Mouse (Mus musculus): ENCODE measurements around the gene Leng9. TPM values are rescaled to one million over a fixed set of nuclear protein-coding genes. Genes with fewer than 3 reads are reported as not detected.

Leng9 gene
- polyA plus RNA-seq, 1 experiment from 2014 or later, result 1.8 TPM

DNA sequence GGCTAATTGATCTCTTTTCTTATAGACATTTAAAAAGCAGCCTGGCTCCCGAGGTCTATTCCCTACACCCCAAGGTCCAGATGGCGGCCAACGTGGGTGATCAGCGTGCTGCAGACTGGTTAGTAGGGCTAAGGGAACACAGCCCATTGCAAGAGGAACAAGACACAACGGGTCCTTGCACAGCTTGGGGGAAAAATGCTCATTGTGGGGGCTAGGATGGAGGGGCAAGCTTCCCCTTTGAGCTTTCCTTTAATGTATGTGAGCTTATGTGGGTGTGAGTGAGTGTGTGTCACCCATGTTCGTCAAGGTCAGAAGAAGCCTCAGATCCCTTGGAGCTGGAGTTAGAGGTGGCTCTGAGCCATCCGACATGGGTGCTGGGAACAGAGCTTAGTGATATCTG lies 11.5 kb downstream of the Leng9 start:
- Histone ChIP-seq H3K27me3 (replicated peaks; ENCODE audit: control insufficient read depth, insufficient read depth, low read length) (no peaks in the 10 kb centered on the region), H3K4me3 (ENCODE audit: low read depth, low read length) (peak overlapping the region; percentile 17; the same call in 1 of the 2 replicates), H3K4me2 (peak overlapping the region; percentile 91; the same call in 1 of the 2 replicates), H3K9me3 (ENCODE audit: control insufficient read depth, low read length) (no peaks in the 10 kb centered on the region), H3K4me1 (replicated peaks; ENCODE audit: control insufficient read depth, insufficient read depth, low read length) (peaks cover 9% of the 10 kb centered on the region), H3K27ac (ENCODE audit: low read depth, low read length) (no peak overlapping the region), H3K36me3 (ENCODE audit: control insufficient read depth, insufficient read depth, low read length) (peaks cover 44% of the 10 kb centered on the region), H3K9ac (ENCODE audit: low read depth, low read length) (no peak overlapping the region)
- DNase-seq (ENCODE audit: low spot score), result no peak
- 90% methylated on average over 7 of the region's 7 CpGs for WGBS
- ATAC-seq (replicated peaks; ENCODE audit: low FRiP score), result no peak

DNA sequence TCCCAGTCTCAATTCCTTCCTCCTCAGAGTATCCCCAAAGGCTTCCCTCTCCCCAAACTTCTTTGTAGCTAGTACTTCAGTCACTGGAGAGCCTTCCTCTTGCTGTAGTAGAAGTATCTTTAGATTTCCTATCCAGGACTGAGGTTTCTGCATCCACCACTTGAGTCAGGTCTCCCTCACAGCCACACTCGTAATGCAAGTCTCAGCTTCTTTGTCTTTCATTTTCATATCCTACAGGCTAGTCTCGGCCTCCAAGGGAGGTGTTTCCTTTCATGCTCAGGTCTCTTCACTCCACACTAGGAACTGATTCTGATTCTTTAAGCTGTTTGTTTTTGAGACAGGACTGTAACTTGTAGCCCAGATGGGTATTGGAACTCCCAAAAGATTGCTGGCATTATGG lies 12.0 kb downstream of the Leng9 start:
- no peaks in the 10 kb centered on the region for H3K27me3 ChIP-seq (replicated peaks; ENCODE audit: control insufficient read depth, insufficient read depth, low read length)
- ATAC-seq (replicated peaks; ENCODE audit: low FRiP score), result no peak
- H3K4me2 ChIP-seq, result peak overlapping the region; percentile 91
- no peak for DNase-seq (ENCODE audit: low spot score)
- H3K4me1 ChIP-seq (replicated peaks; ENCODE audit: control insufficient read depth, insufficient read depth, low read length), result peaks cover 9% of the 10 kb centered on the region
- peak overlapping the region; percentile 94 for H3K4me3 ChIP-seq (ENCODE audit: low read depth, low read length)
- H3K27ac ChIP-seq (ENCODE audit: low read depth, low read length), result no peak overlapping the region
- H3K9ac ChIP-seq (ENCODE audit: low read depth, low read length), result peak overlapping the region; percentile 89; the same call in 1 of the 2 replicates
- H3K9me3 ChIP-seq (ENCODE audit: control insufficient read depth, low read length), result no peaks in the 10 kb centered on the region
- H3K36me3 ChIP-seq (ENCODE audit: control insufficient read depth, insufficient read depth, low read length), result peaks cover 39% of the 10 kb centered on the region
- WGBS, result 88% methylated on average over 2 of the region's 2 CpGs

DNA sequence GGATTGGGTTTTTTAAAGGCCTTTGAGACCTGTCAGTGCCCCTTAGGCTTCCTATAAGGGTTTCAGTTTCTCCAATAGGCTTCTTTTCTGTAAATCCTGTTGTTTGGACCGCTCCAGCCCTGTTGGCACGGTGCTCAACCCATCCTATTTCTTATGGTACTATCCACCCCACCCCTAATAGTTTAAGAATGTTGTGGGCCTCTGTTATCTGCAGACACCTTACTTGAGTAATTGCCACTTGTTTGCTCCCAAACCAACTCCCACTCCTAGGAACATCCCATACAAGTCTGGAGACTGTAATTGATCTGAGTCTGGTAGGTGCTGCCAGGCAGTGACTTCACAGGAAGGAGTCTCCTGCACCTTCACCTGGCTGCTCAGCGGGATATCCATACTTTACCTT lies 12.4 kb downstream of the Leng9 start:
- Histone ChIP-seq H3K27me3 (replicated peaks; ENCODE audit: control insufficient read depth, insufficient read depth, low read length) (no peaks in the 10 kb centered on the region), H3K4me2 (peak overlapping the region; percentile 91), H3K9ac (ENCODE audit: low read depth, low read length) (peak overlapping the region; percentile 89), H3K4me1 (replicated peaks; ENCODE audit: control insufficient read depth, insufficient read depth, low read length) (peaks cover 9% of the 10 kb centered on the region), H3K4me3 (ENCODE audit: low read depth, low read length) (peak overlapping the region; percentile 94), H3K27ac (ENCODE audit: low read depth, low read length) (peak overlapping the region; percentile 88; the same call in 1 of the 2 replicates), H3K36me3 (ENCODE audit: control insufficient read depth, insufficient read depth, low read length) (peaks cover 34% of the 10 kb centered on the region), H3K9me3 (ENCODE audit: control insufficient read depth, low read length) (no peaks in the 10 kb centered on the region)
- DNase-seq (ENCODE audit: low spot score), result no peak
- WGBS, result 51% methylated on average over 3 of the region's 3 CpGs
- ATAC-seq (replicated peaks; ENCODE audit: low FRiP score), result no peak

DNA sequence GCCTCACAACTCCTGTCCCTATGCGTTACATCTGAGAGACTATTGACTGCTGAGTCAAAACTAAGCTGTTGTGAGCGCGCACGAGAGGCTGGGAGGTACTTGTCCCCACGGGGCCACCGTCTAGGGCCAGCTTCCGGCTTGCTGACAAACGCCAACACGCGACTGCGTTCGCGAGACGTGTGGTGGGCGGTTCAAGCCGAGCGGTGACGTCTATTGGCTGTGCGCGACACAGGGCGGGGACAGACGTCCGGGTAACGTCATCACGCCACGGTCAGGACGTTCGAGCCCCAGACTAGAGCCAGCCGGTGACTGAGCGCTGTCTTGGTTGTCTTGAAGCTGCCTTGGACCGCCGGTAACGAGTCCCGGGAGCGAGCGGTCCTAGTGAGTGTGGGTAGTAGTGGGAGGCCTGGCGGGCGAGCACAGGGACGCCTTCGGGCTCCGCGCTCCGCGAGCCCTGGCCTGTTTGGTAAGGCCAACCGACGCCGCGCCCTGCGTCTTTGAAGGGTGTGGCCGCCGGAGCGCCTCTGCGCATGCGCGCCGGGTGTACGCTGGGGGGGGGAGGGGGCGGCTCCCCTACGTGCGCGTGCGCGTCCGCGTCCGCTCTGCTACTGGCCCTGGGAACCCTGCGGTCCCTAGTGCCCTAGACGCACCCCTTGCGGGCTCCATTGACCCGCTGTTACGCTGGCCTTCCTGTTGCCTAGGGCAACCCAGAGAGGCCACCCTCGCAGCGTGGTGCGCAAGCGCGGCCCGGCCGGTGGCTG lies 13.2 kb downstream of the Leng9 start, which contains the start of gene Leng8:
TSS of gene Leng8 (plus strand) at position 269 of the 761 bp plus-strand sequence.
- DNase-seq (ENCODE audit: low spot score), result peak; percentile 97
- peak; percentile 98 for ATAC-seq (replicated peaks; ENCODE audit: low FRiP score)

DNA sequence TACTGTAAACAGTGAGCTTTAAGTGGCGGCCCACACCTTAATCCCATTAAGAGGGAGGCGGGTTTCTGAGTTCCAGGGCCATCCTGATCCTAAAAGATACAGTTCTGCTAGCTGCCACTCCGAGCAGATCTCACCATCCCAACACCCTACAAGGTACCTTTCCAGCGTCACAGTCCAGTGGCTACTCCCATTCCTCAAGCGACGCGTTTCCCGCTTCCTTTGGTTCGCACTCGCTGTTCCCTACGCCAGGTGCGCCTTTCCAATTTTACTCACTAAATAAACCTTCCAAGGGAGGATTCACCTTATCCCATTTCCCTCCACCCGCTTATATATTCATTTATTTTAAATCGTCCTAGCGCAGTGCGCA lies 13.8 kb downstream of the Leng9 start:
- peaks cover 24% of the 10 kb centered on the region for H3K36me3 ChIP-seq (ENCODE audit: control insufficient read depth, insufficient read depth, low read length)
- WGBS, result 0% methylated on average over 16 of the region's 16 CpGs
- peak; percentile 16 for ATAC-seq (replicated peaks; ENCODE audit: low FRiP score)
- peak overlapping the region; percentile 77 for H3K4me2 ChIP-seq
- no peaks in the 10 kb centered on the region for H3K9me3 ChIP-seq (ENCODE audit: control insufficient read depth, low read length)
- H3K4me3 ChIP-seq (ENCODE audit: low read depth, low read length), result peak overlapping the region; percentile 94
- H3K9ac ChIP-seq (ENCODE audit: low read depth, low read length), result peak overlapping the region; percentile 77
- H3K27me3 ChIP-seq (replicated peaks; ENCODE audit: control insufficient read depth, insufficient read depth, low read length), result no peaks in the 10 kb centered on the region
- peak; percentile 56 for DNase-seq (ENCODE audit: low spot score)
- peaks cover 9% of the 10 kb centered on the region for H3K4me1 ChIP-seq (replicated peaks; ENCODE audit: control insufficient read depth, insufficient read depth, low read length)
- H3K27ac ChIP-seq (ENCODE audit: low read depth, low read length), result peak overlapping the region; percentile 77; the same call in 1 of the 2 replicates

More for the DNA sequence above, 13.2 kb downstream of the Leng9 start, which contains the start of gene Leng8:
- H3K4me1 ChIP-seq (replicated peaks; ENCODE audit: control insufficient read depth, insufficient read depth, low read length), result peaks cover 9% of the 10 kb centered on the region
- WGBS, result under 1% methylated on average over 77 of the region's 78 CpGs
- no peaks in the 10 kb centered on the region for H3K9me3 ChIP-seq (ENCODE audit: control insufficient read depth, low read length)
- H3K4me2 ChIP-seq, result peak within 1 kb of the TSS; percentile 91
- peak within 1 kb of the TSS; percentile 94 for H3K4me3 ChIP-seq (ENCODE audit: low read depth, low read length)
- H3K9ac ChIP-seq (ENCODE audit: low read depth, low read length), result peak within 1 kb of the TSS; percentile 89
- no peaks in the 10 kb centered on the region for H3K27me3 ChIP-seq (replicated peaks; ENCODE audit: control insufficient read depth, insufficient read depth, low read length)
- peak within 1 kb of the TSS; percentile 88 for H3K27ac ChIP-seq (ENCODE audit: low read depth, low read length)
- H3K36me3 ChIP-seq (ENCODE audit: control insufficient read depth, insufficient read depth, low read length), result peaks cover 26% of the 10 kb centered on the region

DNA sequence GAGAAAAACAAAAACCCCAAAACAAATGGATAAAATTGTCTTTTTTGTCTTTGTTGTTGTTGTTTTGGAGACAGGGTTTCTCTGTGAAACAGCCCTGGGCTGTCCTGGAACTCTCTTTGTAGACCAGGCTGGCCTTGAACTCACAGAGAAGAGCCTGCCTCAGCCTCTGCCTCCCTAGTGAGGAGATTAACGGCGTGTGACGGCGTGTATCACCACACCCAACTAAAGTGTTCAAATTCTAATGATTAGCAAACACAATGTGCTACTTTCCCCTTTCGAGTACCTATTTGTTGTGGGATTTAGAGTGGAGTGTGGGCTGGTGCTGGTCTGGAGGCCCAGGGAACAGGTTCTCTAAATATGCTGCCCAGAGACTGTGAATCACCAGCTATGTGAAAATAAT lies 15.3 kb downstream of the Leng9 start:
- no peak overlapping the region for H3K27ac ChIP-seq (ENCODE audit: low read depth, low read length)
- H3K4me1 ChIP-seq (replicated peaks; ENCODE audit: control insufficient read depth, insufficient read depth, low read length), result peaks cover 9% of the 10 kb centered on the region
- no peak overlapping the region for H3K9ac ChIP-seq (ENCODE audit: low read depth, low read length)
- no peaks in the 10 kb centered on the region for H3K27me3 ChIP-seq (replicated peaks; ENCODE audit: control insufficient read depth, insufficient read depth, low read length)
- peaks cover 12% of the 10 kb centered on the region for H3K36me3 ChIP-seq (ENCODE audit: control insufficient read depth, insufficient read depth, low read length)
- H3K9me3 ChIP-seq (ENCODE audit: control insufficient read depth, low read length), result no peaks in the 10 kb centered on the region
- ATAC-seq (replicated peaks; ENCODE audit: low FRiP score) (no peak), DNase-seq (ENCODE audit: low spot score) (no peak)
- no peak overlapping the region for H3K4me2 ChIP-seq
- no peak overlapping the region for H3K4me3 ChIP-seq (ENCODE audit: low read depth, low read length)
- WGBS, result 81% methylated on average over 5 of the region's 5 CpGs

DNA sequence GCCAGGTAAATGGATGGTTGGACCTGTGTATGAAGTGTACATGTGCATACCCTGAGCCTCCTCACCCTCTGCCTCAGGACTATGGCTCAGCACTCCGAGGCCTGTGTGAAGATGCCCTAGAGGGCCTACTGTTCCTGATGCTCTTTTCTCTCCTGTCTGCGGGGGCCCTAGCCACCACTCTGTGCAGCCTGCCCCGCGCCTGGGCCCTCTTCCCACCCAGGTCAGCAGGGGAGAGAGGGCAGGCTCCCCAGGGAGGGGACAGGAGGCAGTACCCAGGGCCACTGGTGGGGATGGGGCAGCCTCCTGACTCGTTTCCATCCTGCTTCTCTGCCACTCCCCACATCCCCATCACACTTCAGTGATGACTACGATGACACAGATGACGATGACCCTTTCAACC lies 17.2 kb downstream of the Leng9 start:
- no peak overlapping the region for H3K27ac ChIP-seq (ENCODE audit: low read depth, low read length)
- WGBS, result 79% methylated on average over 7 of the region's 7 CpGs
- no peaks in the 10 kb centered on the region for H3K36me3 ChIP-seq (ENCODE audit: control insufficient read depth, insufficient read depth, low read length)
- peaks cover 4% of the 10 kb centered on the region for H3K4me1 ChIP-seq (replicated peaks; ENCODE audit: control insufficient read depth, insufficient read depth, low read length)
- H3K9ac ChIP-seq (ENCODE audit: low read depth, low read length), result no peak overlapping the region
- DNase-seq (ENCODE audit: low spot score) (no peak), ATAC-seq (replicated peaks; ENCODE audit: low FRiP score) (no peak)
- H3K4me2 ChIP-seq, result no peak overlapping the region
- H3K9me3 ChIP-seq (ENCODE audit: control insufficient read depth, low read length), result no peaks in the 10 kb centered on the region
- H3K27me3 ChIP-seq (replicated peaks; ENCODE audit: control insufficient read depth, insufficient read depth, low read length), result no peaks in the 10 kb centered on the region
- H3K4me3 ChIP-seq (ENCODE audit: low read depth, low read length), result no peak overlapping the region

DNA sequence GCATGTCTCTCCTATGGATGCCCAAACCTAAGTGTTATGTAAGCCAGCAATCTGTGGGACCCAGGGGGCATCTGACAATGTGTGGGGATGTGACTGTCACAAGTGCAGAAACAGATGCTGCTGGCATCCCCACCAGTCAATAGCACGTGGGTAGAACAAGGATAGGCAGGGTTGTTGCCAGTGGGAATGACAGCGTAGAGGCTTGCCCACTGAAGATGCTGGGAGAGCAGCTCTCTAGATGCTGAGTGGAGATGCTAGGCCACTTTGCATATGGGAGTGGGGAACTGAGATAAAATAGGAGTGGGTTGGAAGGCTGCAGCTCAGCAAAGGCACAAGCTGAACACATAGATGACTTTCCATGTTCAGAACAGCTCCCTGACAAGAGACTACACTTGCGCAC lies 17.6 kb downstream of the Leng9 start:
- Histone ChIP-seq H3K4me1 (replicated peaks; ENCODE audit: control insufficient read depth, insufficient read depth, low read length) (peaks cover under 1% of the 10 kb centered on the region), H3K36me3 (ENCODE audit: control insufficient read depth, insufficient read depth, low read length) (no peaks in the 10 kb centered on the region), H3K27me3 (replicated peaks; ENCODE audit: control insufficient read depth, insufficient read depth, low read length) (no peaks in the 10 kb centered on the region), H3K4me3 (ENCODE audit: low read depth, low read length) (no peak overlapping the region), H3K4me2 (no peak overlapping the region), H3K27ac (ENCODE audit: low read depth, low read length) (no peak overlapping the region), H3K9me3 (ENCODE audit: control insufficient read depth, low read length) (no peaks in the 10 kb centered on the region), H3K9ac (ENCODE audit: low read depth, low read length) (no peak overlapping the region)
- no peak for ATAC-seq (replicated peaks; ENCODE audit: low FRiP score)
- no peak for DNase-seq (ENCODE audit: low spot score)
- 89% methylated on average over 3 of the region's 3 CpGs for WGBS

DNA sequence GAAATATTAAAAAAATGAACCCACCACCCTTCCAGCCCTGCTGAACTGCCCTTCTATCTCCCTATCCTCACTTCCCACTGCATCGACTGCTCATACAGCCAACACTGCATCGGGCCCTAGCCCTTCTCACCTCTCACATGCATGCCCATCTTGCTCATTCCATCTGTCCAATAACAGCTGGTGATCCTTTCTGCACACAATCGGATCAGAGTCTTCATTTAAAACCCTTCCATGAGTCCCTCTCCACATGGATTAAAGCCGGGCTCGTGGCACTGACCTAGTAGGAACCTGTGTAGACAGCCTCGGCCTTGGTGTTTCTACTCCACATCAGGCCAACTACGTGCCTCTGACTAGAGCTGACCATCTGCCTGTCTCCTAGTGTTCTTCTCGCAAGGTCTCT lies 18.2 kb downstream of the Leng9 start:
- Histone ChIP-seq H3K27ac (ENCODE audit: low read depth, low read length) (no peak overlapping the region), H3K4me2 (no peak overlapping the region), H3K9me3 (ENCODE audit: control insufficient read depth, low read length) (no peaks in the 10 kb centered on the region), H3K36me3 (ENCODE audit: control insufficient read depth, insufficient read depth, low read length) (no peaks in the 10 kb centered on the region), H3K9ac (ENCODE audit: low read depth, low read length) (no peak overlapping the region), H3K4me3 (ENCODE audit: low read depth, low read length) (no peak overlapping the region), H3K4me1 (replicated peaks; ENCODE audit: control insufficient read depth, insufficient read depth, low read length) (no peaks in the 10 kb centered on the region; the same call in 1 of the 2 replicates), H3K27me3 (replicated peaks; ENCODE audit: control insufficient read depth, insufficient read depth, low read length) (no peaks in the 10 kb centered on the region)
- WGBS, result 86% methylated on average over 8 of the region's 8 CpGs
- DNase-seq (ENCODE audit: low spot score) (no peak), ATAC-seq (replicated peaks; ENCODE audit: low FRiP score) (no peak)
